Mouse (Mus musculus) embryonic facial prominence, embryonic 10.5 days (tissue): ENCODE results near the gene Cutc. TPM values are rescaled to one million over a fixed set of nuclear protein-coding genes. Genes with fewer than 3 reads are reported as not detected.

Experiments
- DNase-seq: peaks from one replicate; pipeline ENCODE4 v3.0.0-alpha.2; 2017; ENCODE audit warnings: low spot score
- H3K27ac ChIP-seq: fragments of 300-500 bp; sonication (generic); replicated peaks from 2 replicates; pipeline ENCODE4 v1.5.1; 2016; ENCODE audit warnings: mild to moderate bottlenecking
- H3K27me3 ChIP-seq: fragments of 300-500 bp; sonication (generic); replicated peaks from 2 replicates; pipeline ENCODE4 v1.6.1; 2016; ENCODE audit warnings: low read depth, mild to moderate bottlenecking; ENCODE audit not compliant: poor library complexity, severe bottlenecking
- H3K36me3 ChIP-seq: fragments of 300-500 bp; sonication (generic); replicated peaks from 2 replicates; pipeline ENCODE4 v1.6.1; 2016; ENCODE audit warnings: mild to moderate bottlenecking, moderate library complexity
- H3K4me1 ChIP-seq: fragments of 300-500 bp; sonication (generic); 2 replicates; pipeline ENCODE4 v1.6.1; 2016
- H3K4me3 ChIP-seq: fragments of 300-500 bp; sonication (generic); 2 replicates; pipeline ENCODE4 v1.5.1; 2016; ENCODE audit warnings: mild to moderate bottlenecking, moderate library complexity
- H3K9me3 ChIP-seq: fragments of 300-500 bp; sonication (generic); 2 replicates; pipeline ENCODE4 v1.6.1; 2016; ENCODE audit warnings: mild to moderate bottlenecking
- WGBS: fragments of 180-500 bp; shearing (Covaris S2); methylation state at CpG from one replicate; pipeline ENCODE4 v1.1.7; 2016; 5-methylcytosine and 5-hydroxymethylcytosine counted together
- polyA plus RNA-seq: library from polyadenylated mRNA; unstranded; fragments of >200 nt; fragmentation: Nextera tagmentation; extraction: Ambion mirVana; gene quantifications from 2 replicates; pipeline ENCODE4 v1.2.1, GENCODE M21; 2016

Cutc gene
- polyA plus RNA-seq, 1 experiment from 2014 or later = 14.4 TPM

DNA sequence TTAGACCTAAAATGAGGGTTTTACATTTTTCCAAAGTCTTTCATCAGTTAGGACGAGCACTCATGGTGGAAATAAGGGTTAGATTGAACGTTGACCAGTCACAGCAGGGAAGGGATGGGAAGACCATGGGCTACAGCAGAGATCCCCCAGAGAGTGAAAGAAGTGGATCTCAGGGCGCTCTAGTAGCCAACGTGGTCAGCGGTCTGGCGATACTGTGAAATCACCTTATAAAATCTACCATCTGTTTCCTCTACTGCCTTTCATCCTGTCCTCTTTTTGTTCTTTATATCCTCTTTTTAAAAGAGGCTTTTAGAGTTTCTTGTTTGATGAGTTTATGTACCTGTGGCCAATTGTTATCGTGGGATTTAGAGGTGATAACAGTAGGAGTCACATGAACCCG, 32.0 kb downstream of the Cutc start:
- Histone ChIP-seq H3K4me3 (no peak overlapping the region), H3K4me1 (no peaks in the 10 kb centered on the region), H3K27ac (no peak overlapping the region), H3K9me3 (no peaks in the 10 kb centered on the region), H3K36me3 (no peaks in the 10 kb centered on the region), H3K27me3 (no peaks in the 10 kb centered on the region)
- 87% methylated on average over 8 of the region's 8 CpGs for WGBS
- no peak for DNase-seq

DNA sequence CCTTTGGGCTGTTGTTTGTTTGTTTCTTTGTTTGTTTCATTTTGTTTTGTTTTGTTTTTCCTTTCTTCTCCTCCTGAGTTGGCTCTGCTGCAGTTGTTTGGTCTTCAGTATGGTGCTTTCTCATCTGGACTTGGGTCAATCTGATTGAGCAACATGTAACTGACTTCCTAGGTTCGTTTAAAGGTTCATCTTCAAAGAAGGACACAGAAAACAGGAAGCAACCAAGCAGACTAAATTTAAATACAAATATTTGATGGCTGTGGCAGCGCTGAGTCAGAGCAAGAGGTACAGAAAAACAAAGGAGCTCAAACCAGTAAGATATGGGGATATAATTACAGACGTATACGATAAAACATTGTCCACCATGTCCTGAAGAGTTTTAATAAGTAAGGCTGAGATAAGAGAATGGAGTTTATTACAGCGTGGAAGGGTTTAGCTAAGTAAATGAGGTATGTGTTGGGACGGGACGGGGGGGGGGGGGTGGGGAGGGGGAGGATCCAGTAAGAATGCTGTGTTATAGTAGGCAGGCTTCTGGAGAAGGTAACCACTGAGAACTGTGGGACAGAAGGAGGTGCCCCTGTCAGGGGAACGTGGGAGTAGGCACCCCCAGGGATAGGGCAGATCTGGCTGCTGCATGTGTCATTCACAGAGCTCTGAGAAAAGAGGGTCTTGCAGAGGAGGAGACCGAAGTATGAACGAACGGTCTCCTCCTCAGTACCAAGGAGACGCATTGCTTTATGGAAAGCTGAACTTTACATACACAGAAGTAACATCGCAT, 33.6 kb downstream of the Cutc start:
- Histone ChIP-seq H3K36me3 (no peaks in the 10 kb centered on the region), H3K27me3 (no peaks in the 10 kb centered on the region), H3K9me3 (no peaks in the 10 kb centered on the region), H3K4me1 (no peaks in the 10 kb centered on the region), H3K4me3 (no peak overlapping the region), H3K27ac (no peak overlapping the region)
- DNase-seq = no peak
- WGBS = 83% methylated on average over 13 of the region's 13 CpGs

DNA sequence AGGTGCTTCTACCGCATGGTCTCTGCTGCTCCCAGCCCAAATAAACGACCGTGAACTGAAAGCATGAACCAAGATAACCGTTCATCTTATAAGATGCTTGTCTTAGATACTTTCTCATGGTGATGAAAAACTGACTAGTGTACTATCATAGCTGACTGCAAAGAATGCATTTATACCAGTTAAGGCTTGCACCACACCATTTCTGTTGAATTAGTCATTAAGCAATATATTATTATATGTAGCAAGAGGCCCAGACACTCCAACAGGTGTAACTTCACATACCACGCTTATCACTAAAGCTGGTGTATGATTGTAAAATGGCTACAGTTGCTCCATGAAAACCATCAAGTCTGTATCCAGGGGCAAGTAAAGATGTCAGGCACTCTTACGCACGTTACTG, 37.0 kb downstream of the Cutc start:
- no peaks in the 10 kb centered on the region for H3K27me3 ChIP-seq
- H3K4me3 ChIP-seq = no peak overlapping the region
- DNase-seq = no peak
- whole genome bisulfite sequencing = 92% methylated on average over 7 of the region's 7 CpGs
- no peaks in the 10 kb centered on the region for H3K4me1 ChIP-seq
- H3K27ac ChIP-seq = no peak overlapping the region
- H3K9me3 ChIP-seq = no peaks in the 10 kb centered on the region
- no peaks in the 10 kb centered on the region for H3K36me3 ChIP-seq

DNA sequence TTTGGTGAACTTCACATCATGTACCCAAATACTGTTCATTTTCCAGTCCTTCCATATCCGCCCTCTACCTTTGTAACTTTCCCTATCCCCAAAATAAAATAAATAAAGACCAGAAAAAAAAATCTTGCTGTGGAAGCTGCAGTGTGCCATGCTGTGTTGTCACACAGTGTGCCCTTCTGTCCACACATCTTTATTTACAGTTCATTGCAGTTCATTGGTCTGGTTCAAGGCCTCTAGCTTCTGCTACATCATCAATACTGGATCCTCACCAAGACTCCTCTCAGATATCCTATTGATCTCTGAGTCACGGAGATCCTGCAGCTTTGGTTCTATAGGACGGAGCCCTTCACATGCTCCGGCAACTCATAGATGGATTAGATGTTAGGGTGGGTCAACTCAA, 39.7 kb downstream of the Cutc start:
- no peaks in the 10 kb centered on the region for H3K27me3 ChIP-seq

DNA sequence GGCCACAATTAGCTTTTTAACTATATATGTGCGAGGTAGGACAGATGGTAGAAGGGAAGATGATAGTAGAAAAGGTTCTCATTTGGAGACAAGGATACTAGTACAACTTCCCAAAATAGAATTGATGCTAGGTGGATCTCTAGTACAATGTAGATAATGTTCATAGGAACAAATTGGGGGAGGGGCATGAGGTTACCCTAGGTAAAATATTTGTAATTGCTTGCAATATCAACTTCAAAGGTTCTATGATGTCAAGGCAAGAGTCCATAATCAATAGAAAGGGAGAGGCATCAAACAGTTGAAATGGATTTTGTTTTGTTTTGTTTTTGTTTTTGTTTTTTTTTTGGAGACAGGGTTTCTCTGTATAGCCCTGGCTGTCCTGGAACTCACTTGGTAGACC, 41.2 kb downstream of the Cutc start:
- H3K36me3 ChIP-seq = no peaks in the 10 kb centered on the region
- no peaks in the 10 kb centered on the region for H3K4me1 ChIP-seq
- no peaks in the 10 kb centered on the region for H3K9me3 ChIP-seq
- DNase-seq = no peak
- no peak overlapping the region for H3K4me3 ChIP-seq
- WGBS = 86% methylated on average over 1 of the region's 1 CpGs
- H3K27ac ChIP-seq = no peak overlapping the region
- no peaks in the 10 kb centered on the region for H3K27me3 ChIP-seq

More for the DNA sequence above, 39.7 kb downstream of the Cutc start:
- WGBS = 91% methylated on average over 4 of the region's 4 CpGs
- DNase-seq = no peak
- Histone ChIP-seq H3K27ac (no peak overlapping the region), H3K4me1 (no peaks in the 10 kb centered on the region), H3K4me3 (no peak overlapping the region), H3K9me3 (no peaks in the 10 kb centered on the region), H3K36me3 (no peaks in the 10 kb centered on the region)

DNA sequence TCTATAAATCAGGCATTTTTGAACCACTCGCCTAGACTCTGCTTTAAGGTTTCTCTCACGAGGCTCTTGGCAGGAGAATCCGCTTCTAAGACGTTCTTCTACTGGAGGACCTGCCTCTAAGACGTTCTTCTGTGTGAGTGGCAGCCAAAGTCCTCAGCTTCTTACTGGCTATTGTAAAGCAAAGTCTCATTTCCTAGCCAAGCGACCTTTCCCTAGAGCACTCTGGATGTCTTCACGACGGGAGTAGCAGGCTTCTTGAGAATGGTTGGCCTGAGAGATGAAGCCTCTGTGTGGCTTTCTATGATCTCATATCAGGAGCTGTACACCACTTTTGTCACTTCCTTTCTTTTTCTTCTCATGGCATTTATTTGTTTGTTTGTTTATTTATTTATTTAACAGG, 42.7 kb downstream of the Cutc start:
- no peaks in the 10 kb centered on the region for H3K9me3 ChIP-seq

DNA sequence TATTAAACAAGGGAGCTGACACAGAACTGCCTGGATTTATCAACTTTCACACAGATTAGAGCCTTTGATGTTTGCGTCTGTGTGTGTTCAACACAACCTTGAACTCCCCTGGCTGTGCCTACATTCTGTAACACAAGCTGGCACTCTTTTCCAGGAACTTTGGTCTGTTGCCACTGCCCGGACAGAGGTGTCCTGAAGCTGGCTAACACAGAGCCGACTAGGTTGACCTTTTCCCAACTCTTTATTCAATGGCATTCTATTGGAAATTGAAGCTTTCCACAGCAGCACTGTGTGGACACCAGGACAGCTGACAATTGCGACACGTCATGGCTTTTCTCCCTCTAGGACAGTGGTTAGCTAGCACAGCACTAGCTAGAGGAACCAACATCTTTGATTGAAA, 44.4 kb downstream of the Cutc start:
- Histone ChIP-seq H3K4me1 (no peaks in the 10 kb centered on the region), H3K27ac (no peak overlapping the region), H3K9me3 (no peaks in the 10 kb centered on the region), H3K4me3 (no peak overlapping the region), H3K27me3 (no peaks in the 10 kb centered on the region), H3K36me3 (no peaks in the 10 kb centered on the region)
- WGBS = 83% methylated on average over 5 of the region's 5 CpGs
- DNase-seq = no peak

More for the DNA sequence above, 42.7 kb downstream of the Cutc start:
- H3K27ac ChIP-seq = no peak overlapping the region
- WGBS = 84% methylated on average over 8 of the region's 8 CpGs
- no peaks in the 10 kb centered on the region for H3K4me1 ChIP-seq
- H3K4me3 ChIP-seq = no peak overlapping the region
- no peak for DNase-seq
- no peaks in the 10 kb centered on the region for H3K36me3 ChIP-seq
- no peaks in the 10 kb centered on the region for H3K27me3 ChIP-seq

DNA sequence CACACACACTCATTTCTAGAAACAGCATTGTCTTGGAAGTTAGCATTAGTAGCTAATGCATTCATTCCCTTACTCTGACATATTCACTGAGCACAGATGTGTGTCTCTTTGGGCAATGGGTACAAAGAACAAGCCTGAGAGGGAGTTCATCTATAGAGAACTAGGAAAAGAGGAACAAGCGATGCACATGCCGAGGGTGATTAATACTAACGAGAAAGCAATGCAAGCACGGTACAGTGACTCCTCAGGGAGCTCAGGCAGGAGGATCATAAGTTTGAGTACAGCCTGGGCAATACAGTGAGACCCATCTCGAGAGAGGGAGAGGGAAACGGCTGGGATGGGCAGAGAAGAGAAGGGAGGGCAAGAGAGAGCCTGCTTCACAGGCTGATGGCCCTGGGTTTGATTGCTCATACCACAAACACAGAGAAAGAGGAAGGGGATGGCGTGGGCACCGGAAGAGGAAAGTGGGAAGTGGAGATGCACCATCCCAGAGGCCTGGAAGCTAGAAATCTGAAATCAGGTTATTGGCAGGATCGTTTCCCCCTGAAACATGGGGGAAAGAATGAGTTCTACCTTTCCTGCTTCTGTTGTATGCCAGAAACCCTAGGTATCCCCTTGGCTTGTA, 48.7 kb downstream of the Cutc start:
- Histone ChIP-seq H3K4me3 (no peak overlapping the region), H3K27ac (no peak overlapping the region), H3K4me1 (no peaks in the 10 kb centered on the region), H3K36me3 (no peaks in the 10 kb centered on the region), H3K9me3 (no peaks in the 10 kb centered on the region), H3K27me3 (no peaks in the 10 kb centered on the region)
- DNase-seq = no peak
- 81% methylated on average over 9 of the region's 9 CpGs for WGBS

DNA sequence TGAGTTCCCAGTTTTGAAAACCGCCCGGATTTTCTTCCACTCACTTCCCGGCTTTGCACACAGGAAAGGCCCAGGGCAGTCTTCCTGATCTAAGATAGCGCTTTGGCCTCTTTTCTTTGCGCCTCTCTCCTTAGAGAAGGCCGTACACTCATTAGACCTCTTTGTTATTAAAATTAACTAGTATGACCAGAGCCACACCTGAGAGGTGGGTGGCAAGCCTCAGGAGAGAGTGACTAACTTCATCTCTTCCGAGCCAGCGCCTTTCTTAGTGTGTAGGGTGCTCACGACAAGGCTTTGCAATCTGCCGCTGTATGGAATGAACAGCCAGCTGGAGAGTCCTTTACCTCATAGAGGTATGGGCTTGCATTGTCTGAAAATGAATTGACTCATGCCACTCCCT, 51.1 kb downstream of the Cutc start:
- WGBS = 81% methylated on average over 10 of the region's 10 CpGs
- Histone ChIP-seq H3K4me1 (no peaks in the 10 kb centered on the region), H3K27me3 (no peaks in the 10 kb centered on the region), H3K9me3 (no peaks in the 10 kb centered on the region), H3K4me3 (no peak overlapping the region), H3K27ac (no peak overlapping the region), H3K36me3 (no peaks in the 10 kb centered on the region)
- DNase-seq = no peak

DNA sequence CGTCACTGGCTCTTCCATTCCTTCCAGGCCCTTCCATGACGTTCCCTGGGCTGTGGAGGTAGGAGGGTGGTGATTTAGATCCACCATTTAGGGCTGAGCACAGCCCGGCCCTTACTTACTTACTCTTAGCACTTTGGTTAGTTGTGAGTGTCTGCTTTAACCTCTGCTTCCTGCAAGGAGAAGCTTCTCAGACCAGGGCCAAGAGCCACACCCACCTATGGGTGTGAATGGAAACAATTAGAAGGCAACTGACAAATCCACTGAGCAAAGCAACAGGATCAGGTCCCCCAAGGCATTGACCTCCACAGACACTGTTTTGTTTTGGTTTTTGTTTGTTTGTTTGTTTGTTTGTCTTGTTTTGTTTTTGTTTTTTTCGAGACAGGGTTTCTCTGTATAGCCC, 56.5 kb downstream of the Cutc start:
- H3K4me3 ChIP-seq = no peak overlapping the region
- no peak for DNase-seq
- H3K4me1 ChIP-seq = no peaks in the 10 kb centered on the region
- no peaks in the 10 kb centered on the region for H3K36me3 ChIP-seq
- H3K27ac ChIP-seq = no peak overlapping the region
- no peaks in the 10 kb centered on the region; the same call in 1 of the 2 replicates for H3K27me3 ChIP-seq
- 46% methylated on average over 4 of the region's 4 CpGs for WGBS
- no peaks in the 10 kb centered on the region for H3K9me3 ChIP-seq

DNA sequence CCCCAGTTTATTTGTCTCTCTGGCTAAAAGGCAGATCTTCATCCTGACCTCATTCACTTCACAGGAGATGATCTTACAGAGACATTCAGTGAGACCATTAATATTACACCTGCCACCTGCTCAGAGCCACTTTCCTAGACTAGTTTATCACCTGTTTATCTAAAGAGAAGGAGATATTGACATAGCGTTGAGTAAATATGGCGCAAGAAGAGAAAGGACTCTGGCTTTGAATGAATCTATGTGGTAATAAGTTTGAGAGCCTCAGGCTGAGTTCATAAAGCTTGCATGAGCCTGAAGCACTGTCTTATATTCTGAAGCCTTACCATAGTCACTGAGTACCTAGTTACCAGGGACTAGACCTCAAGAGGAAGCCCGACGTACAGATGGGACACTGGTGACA, 58.6 kb downstream of the Cutc start:
- Histone ChIP-seq H3K36me3 (no peaks in the 10 kb centered on the region), H3K27ac (no peak overlapping the region), H3K27me3 (no peaks in the 10 kb centered on the region; the same call in 1 of the 2 replicates), H3K4me1 (0 out of 2 replicates have a peak, but pooled peaks cover 3% of the 10 kb centered on the region), H3K4me3 (no peak overlapping the region), H3K9me3 (no peaks in the 10 kb centered on the region)
- no peak for DNase-seq
- 94% methylated on average over 4 of the region's 4 CpGs for WGBS

DNA sequence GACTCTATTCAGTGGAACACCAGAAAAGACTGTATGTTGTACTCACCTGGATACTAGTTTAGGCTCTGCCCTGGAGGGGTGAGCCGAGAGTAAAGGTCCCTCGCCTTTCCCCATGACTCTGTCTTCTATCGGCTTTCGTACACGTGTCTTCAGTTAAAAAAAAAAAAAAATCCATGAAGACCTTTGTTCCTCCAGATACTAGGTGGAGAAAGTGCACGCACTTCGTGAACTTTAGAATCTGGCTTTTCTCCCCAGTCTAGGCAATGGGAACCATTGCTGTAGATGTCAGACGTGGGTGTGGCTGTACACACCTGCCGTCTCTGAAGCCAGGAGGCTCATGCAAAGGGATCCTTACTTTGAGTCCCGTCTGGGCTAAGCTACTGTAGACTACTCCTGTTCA, 60.5 kb downstream of the Cutc start:
- Histone ChIP-seq H3K9me3 (no peaks in the 10 kb centered on the region), H3K36me3 (no peaks in the 10 kb centered on the region), H3K27me3 (no peaks in the 10 kb centered on the region; the same call in 1 of the 2 replicates), H3K4me3 (no peak overlapping the region), H3K4me1 (0 out of 2 replicates have a peak, but pooled peaks cover 3% of the 10 kb centered on the region), H3K27ac (no peak overlapping the region)
- 87% methylated on average over 10 of the region's 10 CpGs for WGBS
- DNase-seq = no peak
